8 mouse cellular contexts compared by ENCODE assay signal in genomic region chr1:81316403-81316994, GRCm38 (mm10).
DNase-seq lines count a peak whose midpoint lies in the region; ATAC-seq and TF ChIP-seq lines count a peak whose summit lies in the region.

No protein-coding gene starts in this region.

- H3K4me1 ChIP-seq in thymus, adult 2 months (replicated peaks; ENCODE audit: control insufficient read depth, insufficient read depth, low read length) = no peaks in the 10 kb centered on the region
- H3K4me1 ChIP-seq in kidney, embryonic 16.5 days (ENCODE audit: insufficient read depth, low read length) = no peaks in the 10 kb centered on the region
- no peaks in the 10 kb centered on the region for H3K4me1 ChIP-seq in liver, adult 2 months (ENCODE audit: control insufficient read depth, insufficient read depth, low read length)
- H3K4me1 ChIP-seq in neural tube, embryonic 12.5 days = no peaks in the 10 kb centered on the region

- H3K9ac ChIP-seq in kidney, embryonic 16.5 days (replicated peaks; ENCODE audit: low read length) = no peak overlapping the region
- no peak overlapping the region for H3K9ac ChIP-seq in liver, adult 2 months (ENCODE audit: low read depth, low read length)
- no peak overlapping the region for H3K9ac ChIP-seq in neural tube, embryonic 12.5 days

- H3K79me2 ChIP-seq in liver, adult 2 months (ENCODE audit: control insufficient read depth, insufficient read depth, low read length) = no peaks in the 10 kb centered on the region

- H3K36me3 ChIP-seq in thymus, adult 2 months (ENCODE audit: control insufficient read depth, insufficient read depth, low read length) = no peaks in the 10 kb centered on the region
- H3K36me3 ChIP-seq in kidney, embryonic 16.5 days (ENCODE audit: insufficient read depth, low read length) = no peaks in the 10 kb centered on the region
- H3K36me3 ChIP-seq in liver, adult 2 months (ENCODE audit: control insufficient read depth, insufficient read depth, low read length) = no peaks in the 10 kb centered on the region
- H3K36me3 ChIP-seq in neural tube, embryonic 12.5 days = no peaks in the 10 kb centered on the region

- no peaks in the 10 kb centered on the region for H3K27me3 ChIP-seq in thymus, adult 2 months (ENCODE audit: control insufficient read depth, insufficient read depth, low read length)
- H3K27me3 ChIP-seq in kidney, embryonic 16.5 days (ENCODE audit: insufficient read depth, low read length) = no peaks in the 10 kb centered on the region
- no peaks in the 10 kb centered on the region for H3K27me3 ChIP-seq in liver, adult 2 months (ENCODE audit: control insufficient read depth, insufficient read depth, low read length)
- H3K27me3 ChIP-seq in neural tube, embryonic 12.5 days (replicated peaks) = no peaks in the 10 kb centered on the region

- no peak overlapping the region for H3K27ac ChIP-seq in thymus, adult 2 months (ENCODE audit: control insufficient read depth, insufficient read depth, low read length)
- H3K27ac ChIP-seq in kidney, embryonic 16.5 days (ENCODE audit: low read length) = no peak overlapping the region
- H3K27ac ChIP-seq in liver, adult 2 months (replicated peaks; ENCODE audit: insufficient read depth, low read depth, low read length) = no peak overlapping the region
- no peak overlapping the region for H3K27ac ChIP-seq in neural tube, embryonic 12.5 days

- no peaks in the 10 kb centered on the region for H3K9me3 ChIP-seq in kidney, embryonic 16.5 days (ENCODE audit: low read length)
- no peaks in the 10 kb centered on the region for H3K9me3 ChIP-seq in neural tube, embryonic 12.5 days

- TF ChIP-seq POLR2A in thymus, adult 2 months (IDR thresholded peaks at IDR 0.05; ENCODE audit: control insufficient read depth, extremely low read depth, insufficient read depth, low read length, poor library complexity) = no peak
- TF ChIP-seq POLR2A in liver, adult 2 months (IDR thresholded peaks at IDR 0.05; ENCODE audit: extremely low read depth, insufficient read depth, low read length) = no peak

- peak; percentile 48 for DNase-seq in thymus, adult 2 months
- no peak for DNase-seq in thymus, adult 18-20 months
- DNase-seq in cerebellum, postnatal 36 days = peak; percentile 76 to 77
- DNase-seq in gastrocnemius, adult 8-10 months (ENCODE audit: low spot score in 2 of 2) = peak; percentile 38
- DNase-seq in liver, adult 2 months (ENCODE audit: extremely low read depth, low read depth, low spot score) = peak; percentile 37
- DNase-seq in thymus, postnatal 25 days = peak; percentile 42

- 71% methylated on average over 9 of the region's 9 CpGs for WGBS in thymus, adult 2 months
- 59% methylated on average over 9 of the region's 9 CpGs for WGBS in kidney, embryonic 16.5 days
- WGBS in liver, adult 2 months = 56% methylated on average over 9 of the region's 9 CpGs
- WGBS in neural tube, embryonic 12.5 days = 55% methylated on average over 9 of the region's 9 CpGs

- no peak overlapping the region for H3K4me2 ChIP-seq in kidney, embryonic 16.5 days (replicated peaks; ENCODE audit: low read depth, low read length)
- H3K4me2 ChIP-seq in neural tube, embryonic 12.5 days (replicated peaks) = no peak overlapping the region

- no peak for TF ChIP-seq CTCF in thymus, adult 2 months (IDR thresholded peaks at IDR 0.05; ENCODE audit: borderline replicate concordance, control insufficient read depth, extremely low read depth, insufficient read depth, low read length, poor library complexity)
- peak; percentile 55 for TF ChIP-seq CTCF in liver, adult 2 months (IDR thresholded peaks at IDR 0.05; ENCODE audit: low read depth, low read length)

- H3K4me3 ChIP-seq in thymus, adult 2 months (ENCODE audit: control insufficient read depth, insufficient read depth, low read length) = no peak overlapping the region
- H3K4me3 ChIP-seq in kidney, embryonic 16.5 days (ENCODE audit: low read length) = no peak overlapping the region
- H3K4me3 ChIP-seq in liver, adult 2 months (ENCODE audit: insufficient read depth, low read depth, low read length) = no peak overlapping the region
- H3K4me3 ChIP-seq in neural tube, embryonic 12.5 days = no peak overlapping the region

- peak; percentile 78; the same call in 1 of the 2 replicates for ATAC-seq in kidney, embryonic 16.5 days (ENCODE audit: low FRiP score, low TSS enrichment)
- ATAC-seq in neural tube, embryonic 12.5 days (ENCODE audit: low FRiP score, low read depth) = peak; percentile 71

Comparison
In these comparisons a context has a peak if more than half of its experiments do, and no peak if none do; other contexts are left out.
1. DNase-seq: peak in thymus, adult 2 months (single experiment), cerebellum, postnatal 36 days (2 of 2), gastrocnemius, adult 8-10 months (2 of 2), liver, adult 2 months (single experiment) and thymus, postnatal 25 days (single experiment); none in thymus, adult 18-20 months (0 of 2).